Mouse (Mus musculus) liver, embryonic 11.5 days (tissue): ENCODE measurements around the gene Mrpl45. TPM values are rescaled to one million over a fixed set of nuclear protein-coding genes. Genes with fewer than 3 reads are reported as not detected.
"Not testable (repeated sequence)": the region's sequence is repeated elsewhere in the genome, so short reads cannot be mapped to it uniquely, and the experiment has no call there.

Experiments used
- ATAC-seq: fragments of 200-750 bp; cut with Nextera tagmentation; replicated peaks from 2 replicates; pipeline ENCODE4 v1.8.0; 2017; ENCODE audit warnings: moderate number of reproducible peaks, mild to moderate bottlenecking, moderate TSS enrichment, moderate library complexity; ENCODE audit not compliant: low FRiP score
- DNase-seq: peaks from one replicate; pipeline ENCODE4 v3.0.0-alpha.2; 2017; ENCODE audit warnings: low spot score
- H3K27ac ChIP-seq: fragments of 300-500 bp; sonication (generic); 2 replicates; pipeline ENCODE4 v1.5.1; 2014; ENCODE audit warnings: mild to moderate bottlenecking, low read depth, low read length, control low read depth
- H3K27me3 ChIP-seq: fragments of 300-500 bp; sonication (generic); replicated peaks from 2 replicates; pipeline ENCODE4 v1.6.1; 2014; ENCODE audit warnings: low read length, mixed read lengths; ENCODE audit not compliant: control insufficient read depth, insufficient read depth
- H3K36me3 ChIP-seq: fragments of 300-500 bp; sonication (generic); 2 replicates; pipeline ENCODE4 v1.6.1; 2014; ENCODE audit warnings: mild to moderate bottlenecking, low read length, moderate library complexity, mixed read lengths; ENCODE audit not compliant: control insufficient read depth, insufficient read depth
- H3K4me1 ChIP-seq: fragments of 300-500 bp; sonication (generic); replicated peaks from 2 replicates; pipeline ENCODE4 v1.6.1; 2014; ENCODE audit warnings: low read length, mixed read lengths; ENCODE audit not compliant: control insufficient read depth, insufficient read depth
- H3K4me2 ChIP-seq: fragments of 300-500 bp; sonication (generic); 2 replicates; pipeline ENCODE4 v1.6.1; 2014; ENCODE audit warnings: mild to moderate bottlenecking, control low read depth, moderate library complexity
- H3K4me3 ChIP-seq: fragments of 300-500 bp; sonication (generic); 2 replicates; pipeline ENCODE4 v1.5.1; 2014; ENCODE audit warnings: low read depth, low read length, control low read depth
- H3K9ac ChIP-seq: fragments of 300-500 bp; sonication (generic); 2 replicates; pipeline ENCODE4 v1.6.1; 2014; ENCODE audit warnings: low read depth, low read length, control low read depth
- H3K9me3 ChIP-seq: fragments of 300-500 bp; sonication (generic); 2 replicates; pipeline ENCODE4 v1.6.1; 2016; ENCODE audit warnings: low read length, inconsistent platforms, mixed read lengths; ENCODE audit not compliant: control insufficient read depth
- WGBS: fragments of 180-500 bp; shearing (Covaris S2); extraction: QIAGEN DNeasy Blood & Tissue Kit; methylation state at CpG from one replicate; pipeline ENCODE4 v1.1.7; 2014; 5-methylcytosine and 5-hydroxymethylcytosine counted together
- polyA plus RNA-seq: library from polyadenylated mRNA; unstranded; fragments of >200 nt; fragmentation: Nextera tagmentation; extraction: Ambion mirVana; gene quantifications from 2 replicates; pipeline ENCODE4 v1.2.1, GENCODE M21; 2014

Gene Mrpl45
- polyA plus RNA-seq, result 62.4 and 63.2 TPM in 2 replicates

DNA sequence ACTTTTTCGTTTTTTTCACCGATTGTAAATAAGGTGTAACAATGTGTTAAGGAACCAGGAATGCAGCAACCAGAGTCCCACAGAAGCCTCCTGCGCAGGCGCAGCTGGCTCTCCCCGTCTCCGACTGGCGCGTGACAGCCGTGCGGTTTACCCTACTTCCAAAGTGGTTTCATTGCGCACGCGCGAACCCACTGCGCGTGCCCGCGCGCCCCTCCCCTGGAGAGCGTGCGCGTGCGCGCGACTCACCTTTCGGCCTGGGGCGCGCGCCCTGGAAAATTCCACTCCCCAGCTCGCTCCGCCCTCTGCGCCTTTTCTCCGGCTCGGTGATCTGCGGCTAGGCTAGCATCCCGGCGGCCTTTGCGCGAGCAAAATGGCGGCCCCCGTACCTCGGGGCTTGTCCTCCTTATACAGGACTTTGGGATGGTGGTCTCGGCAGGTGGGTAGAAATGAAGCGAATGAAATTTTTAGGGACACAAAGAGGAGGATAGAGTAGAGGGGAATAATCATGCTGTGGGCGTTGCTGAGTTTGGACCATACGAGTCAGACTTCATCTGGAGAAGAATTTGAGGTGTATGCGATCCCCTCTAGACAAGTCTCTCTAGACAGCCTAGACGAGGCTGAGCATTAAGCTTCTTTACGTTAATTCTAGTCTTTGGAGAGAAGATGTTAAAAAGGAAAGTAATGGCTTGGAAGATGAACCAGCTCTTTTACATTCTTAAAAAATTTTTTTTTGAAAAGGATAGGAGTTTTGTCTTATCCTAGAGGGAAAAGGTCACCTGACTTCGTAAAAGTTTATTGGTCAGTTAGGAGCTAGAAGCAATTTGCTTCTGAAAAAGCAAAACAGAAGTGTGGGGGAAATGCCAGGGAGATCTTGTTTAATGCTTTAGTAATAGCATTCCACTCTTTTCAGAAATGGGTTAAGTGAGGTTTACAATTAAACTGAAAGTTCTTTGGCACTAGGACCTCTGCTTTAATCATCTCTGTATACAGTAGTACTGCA lies at the start of gene Mrpl45:
Gene Mrpl45, plus strand, starts transcription at position 213 of the 1,000 bp plus-strand sequence.
- H3K4me3 ChIP-seq, result peak within 1 kb of the TSS; percentile 66
- under 1% methylated on average over 50 of the region's 50 CpGs for WGBS
- H3K36me3 ChIP-seq, result no peaks in the 10 kb centered on the region; the same call in 1 of the 2 replicates
- peak within 1 kb of the TSS; percentile 58; the same call in 1 of the 2 replicates for H3K27ac ChIP-seq
- H3K4me1 ChIP-seq, result peaks cover 13% of the 10 kb centered on the region
- H3K4me2 ChIP-seq, result peak within 1 kb of the TSS; percentile 72
- H3K9me3 ChIP-seq, result no peaks in the 10 kb centered on the region
- DNase-seq (peak; percentile 99), ATAC-seq (peak; percentile 95)
- H3K9ac ChIP-seq, result peak within 1 kb of the TSS; percentile 67
- H3K27me3 ChIP-seq, result peaks cover 4% of the 10 kb centered on the region; the same call in 1 of the 2 replicates

GRCm38 (mm10) chr11:97266544-97266943 lies 49.0 kb upstream of the Mrpl45 start:
- H3K9ac ChIP-seq, ATAC-seq, H3K4me3 ChIP-seq, H3K4me2 ChIP-seq, H3K4me1 ChIP-seq, H3K27ac ChIP-seq, H3K36me3 ChIP-seq, H3K9me3 ChIP-seq, DNase-seq, H3K27me3 ChIP-seq: not testable (repeated sequence)
- 87% methylated on average over 1 of the region's 1 CpGs for WGBS

DNA sequence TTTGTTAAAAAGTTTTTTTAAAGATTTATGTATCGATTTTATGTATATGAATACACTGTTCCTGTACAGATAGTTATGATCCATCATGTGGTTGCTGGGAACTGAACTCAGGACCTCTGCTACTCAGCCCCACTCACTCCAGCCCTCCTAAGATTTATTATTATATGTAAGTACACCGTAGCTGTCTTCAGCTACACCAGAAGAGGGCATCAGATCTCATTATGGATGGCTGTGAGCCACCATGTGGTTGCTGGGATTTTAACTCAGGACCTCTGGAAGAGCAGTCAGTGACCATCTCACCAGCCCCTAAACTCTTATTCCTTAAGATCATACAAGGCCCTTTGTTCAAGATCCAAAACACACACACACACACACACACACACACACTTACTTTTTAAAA lies 45.5 kb upstream of the Mrpl45 start:
- DNase-seq, H3K36me3 ChIP-seq, H3K27ac ChIP-seq, H3K9me3 ChIP-seq, H3K27me3 ChIP-seq, H3K4me2 ChIP-seq, H3K9ac ChIP-seq, H3K4me1 ChIP-seq, H3K4me3 ChIP-seq, ATAC-seq: not testable (repeated sequence)
- WGBS, result 81% methylated on average over 2 of the region's 2 CpGs

DNA sequence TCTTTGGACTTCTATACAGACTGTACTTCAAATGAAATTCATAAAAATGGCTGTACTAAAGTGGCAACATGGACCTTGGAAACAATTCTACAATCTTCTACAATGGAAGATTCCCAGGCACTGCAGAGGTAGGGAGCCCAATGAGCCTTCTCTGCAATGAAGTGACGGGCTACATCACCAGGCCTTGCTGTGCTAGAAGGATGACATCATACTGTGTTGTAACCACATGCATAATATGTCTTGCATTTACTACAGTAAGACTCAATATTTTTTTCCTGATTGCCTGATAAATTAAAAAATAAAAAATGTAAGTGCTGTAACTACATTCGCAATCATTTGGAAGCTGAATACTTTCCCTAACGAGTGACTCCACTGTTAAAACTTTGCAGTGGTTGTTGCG lies 42.7 kb upstream of the Mrpl45 start:
- Histone ChIP-seq H3K4me2 (no peak overlapping the region), H3K9me3 (no peaks in the 10 kb centered on the region), H3K36me3 (no peaks in the 10 kb centered on the region), H3K4me1 (no peaks in the 10 kb centered on the region), H3K4me3 (no peak overlapping the region), H3K9ac (no peak overlapping the region), H3K27me3 (no peaks in the 10 kb centered on the region), H3K27ac (no peak overlapping the region)
- no peak for ATAC-seq
- DNase-seq, result no peak
- 92% methylated on average over 4 of the region's 4 CpGs for WGBS

GRCm38 (mm10) chr11:97273613-97274012 lies 41.9 kb upstream of the Mrpl45 start:
- Histone ChIP-seq H3K4me2 (no peak overlapping the region), H3K36me3 (no peaks in the 10 kb centered on the region), H3K4me3 (no peak overlapping the region), H3K9ac (no peak overlapping the region), H3K4me1 (peaks cover 7% of the 10 kb centered on the region; the same call in 1 of the 2 replicates), H3K27me3 (no peaks in the 10 kb centered on the region), H3K27ac (no peak overlapping the region), H3K9me3 (no peaks in the 10 kb centered on the region)
- DNase-seq, result no peak
- no peak for ATAC-seq
- WGBS, result 82% methylated on average over 5 of the region's 5 CpGs

DNA sequence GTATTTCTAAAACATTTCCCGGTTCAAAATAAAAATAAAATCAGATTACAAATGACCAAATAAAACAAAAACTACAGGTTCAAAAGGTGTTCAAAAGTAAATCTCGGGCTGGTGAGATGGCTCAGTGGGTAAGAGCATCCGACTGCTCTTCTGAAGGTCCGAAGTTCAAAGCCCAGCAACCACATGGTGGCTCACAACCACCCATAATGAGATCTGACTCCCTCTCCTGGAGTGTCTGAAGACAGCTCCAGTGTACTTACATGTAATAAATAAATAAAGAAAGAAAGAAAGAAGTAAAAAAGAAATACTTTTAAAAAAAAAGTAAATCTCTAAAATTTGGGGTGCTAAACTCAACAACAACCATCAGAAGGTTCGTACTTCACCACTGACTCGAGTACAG lies 40.6 kb upstream of the Mrpl45 start:
- not testable (repeated sequence) for ATAC-seq, DNase-seq, H3K9me3 ChIP-seq, H3K36me3 ChIP-seq, H3K4me2 ChIP-seq, H3K9ac ChIP-seq, H3K27ac ChIP-seq, H3K4me3 ChIP-seq, H3K27me3 ChIP-seq
- WGBS, result 91% methylated on average over 6 of the region's 6 CpGs
- H3K4me1 ChIP-seq, result peaks cover 13% of the 10 kb centered on the region; the same call in 1 of the 2 replicates

DNA sequence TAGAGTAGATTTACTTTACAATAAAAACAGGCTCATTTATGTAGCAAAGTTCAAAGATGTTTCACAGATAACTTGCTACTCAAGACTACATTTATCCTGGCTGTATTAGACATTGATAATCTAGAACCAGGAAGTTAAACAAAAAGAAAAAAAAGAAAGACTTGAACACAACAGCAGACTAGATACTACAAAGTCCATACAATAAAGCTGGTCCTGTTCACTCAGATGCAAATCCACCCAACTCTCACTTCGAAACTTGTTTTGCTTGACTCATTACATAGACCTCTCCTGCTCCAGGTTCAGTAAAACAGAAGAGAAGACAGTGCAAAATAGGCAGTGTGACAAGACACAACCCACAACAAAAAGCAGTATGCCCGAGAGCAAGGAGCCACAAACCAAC lies 40.2 kb upstream of the Mrpl45 start:
- H3K4me3 ChIP-seq, result no peak overlapping the region
- H3K4me2 ChIP-seq, result no peak overlapping the region
- no peaks in the 10 kb centered on the region for H3K36me3 ChIP-seq
- no peak for DNase-seq
- H3K9ac ChIP-seq, result no peak overlapping the region
- ATAC-seq, result no peak
- H3K9me3 ChIP-seq, result no peaks in the 10 kb centered on the region
- 90% methylated on average over 2 of the region's 2 CpGs for WGBS
- peaks cover 13% of the 10 kb centered on the region; the same call in 1 of the 2 replicates for H3K4me1 ChIP-seq
- H3K27me3 ChIP-seq, result no peaks in the 10 kb centered on the region
- no peak overlapping the region for H3K27ac ChIP-seq

DNA sequence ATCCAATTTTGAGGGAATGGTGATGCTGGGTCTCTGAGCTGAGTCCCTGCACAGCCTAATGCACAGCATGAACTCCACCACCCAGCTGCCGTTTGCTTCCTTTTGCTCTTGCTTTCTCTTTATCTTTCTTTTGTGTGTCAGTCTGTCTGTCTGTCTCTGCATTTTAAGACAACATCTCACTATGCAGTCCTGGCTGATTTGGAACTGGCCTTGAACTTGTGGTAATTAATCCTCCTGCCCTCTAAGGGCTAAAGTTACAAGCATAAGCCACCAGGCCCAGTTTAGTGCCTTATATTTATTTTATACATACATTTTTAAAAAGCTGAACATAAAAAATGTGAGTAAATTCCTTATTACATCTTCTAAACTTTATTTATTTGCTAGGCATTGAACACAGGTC lies 39.5 kb upstream of the Mrpl45 start:
- Histone ChIP-seq H3K4me2 (no peak overlapping the region), H3K27ac (no peak overlapping the region), H3K4me3 (no peak overlapping the region), H3K9ac (no peak overlapping the region), H3K4me1 (peaks cover 15% of the 10 kb centered on the region; the same call in 1 of the 2 replicates), H3K27me3 (no peaks in the 10 kb centered on the region), H3K9me3 (no peaks in the 10 kb centered on the region), H3K36me3 (no peaks in the 10 kb centered on the region)
- DNase-seq (no peak), ATAC-seq (no peak)
- WGBS, result 32% methylated on average over 1 of the region's 1 CpGs
